Mouse (Mus musculus): ENCODE measurements around the gene Erp29. TPM values are rescaled to one million over a fixed set of nuclear protein-coding genes. Genes with fewer than 3 reads are reported as not detected.

Erp29 gene
- polyA plus RNA-seq, 1 experiment from 2014 or later = 165 TPM

DNA sequence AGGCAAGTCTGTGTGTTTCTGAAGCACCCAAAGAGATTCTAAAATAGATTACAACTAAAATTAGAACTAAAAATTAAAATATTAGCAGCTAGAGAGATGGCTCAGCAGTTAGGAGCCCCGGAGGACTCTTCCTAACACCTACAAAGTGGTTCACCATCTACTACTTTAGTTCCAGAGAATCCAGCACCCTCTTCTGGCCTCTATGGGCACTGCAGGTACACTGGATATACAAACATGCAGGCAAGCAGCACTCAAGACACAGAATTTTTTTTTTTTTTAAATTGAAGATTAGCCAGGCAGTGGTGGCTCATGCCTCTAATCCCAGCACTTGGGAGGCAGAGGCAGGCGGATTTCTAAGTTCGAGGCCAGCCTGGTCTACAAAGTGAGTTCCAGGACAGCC lies 8.8 kb downstream of the Erp29 start:
- Histone ChIP-seq H3K4me2 (no peak overlapping the region), H3K36me3 (peaks cover 86% of the 10 kb centered on the region), H3K9ac (no peak overlapping the region), H3K4me1 (replicated peaks) (no peaks in the 10 kb centered on the region), H3K27me3 (no peaks in the 10 kb centered on the region), H3K9me3 (no peaks in the 10 kb centered on the region), H3K4me3 (no peak overlapping the region), H3K27ac (no peak overlapping the region)
- ATAC-seq (ENCODE audit: low FRiP score) = no peak
- WGBS = 96% methylated on average over 3 of the region's 3 CpGs

DNA sequence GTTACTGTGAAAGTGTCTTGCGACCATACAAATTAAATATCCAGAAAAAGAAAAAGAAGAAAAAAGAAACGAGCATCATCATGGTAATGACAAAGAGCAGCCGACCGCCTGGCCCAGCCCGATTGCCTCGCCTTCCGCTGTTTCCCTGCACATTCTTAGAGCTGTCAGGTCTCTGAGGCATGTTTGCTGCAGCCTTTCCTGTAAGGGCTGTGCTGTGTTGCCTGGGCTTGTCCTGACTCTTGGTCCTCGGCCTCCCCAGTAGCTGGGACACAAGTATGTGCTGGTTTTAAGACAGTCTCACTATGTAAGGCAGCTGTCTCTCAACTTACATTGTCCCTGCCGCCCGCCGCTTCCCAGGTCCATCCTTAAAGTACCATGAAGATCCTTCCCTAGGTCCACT lies 13.6 kb downstream of the Erp29 start:
- no peak for ATAC-seq (ENCODE audit: low FRiP score)
- H3K36me3 ChIP-seq = peaks cover 84% of the 10 kb centered on the region
- H3K27me3 ChIP-seq = no peaks in the 10 kb centered on the region
- H3K4me3 ChIP-seq = no peak overlapping the region
- no peaks in the 10 kb centered on the region for H3K9me3 ChIP-seq
- H3K4me2 ChIP-seq = no peak overlapping the region
- WGBS = 96% methylated on average over 11 of the region's 11 CpGs
- H3K27ac ChIP-seq = no peak overlapping the region
- H3K4me1 ChIP-seq (replicated peaks) = no peaks in the 10 kb centered on the region
- H3K9ac ChIP-seq = no peak overlapping the region

DNA sequence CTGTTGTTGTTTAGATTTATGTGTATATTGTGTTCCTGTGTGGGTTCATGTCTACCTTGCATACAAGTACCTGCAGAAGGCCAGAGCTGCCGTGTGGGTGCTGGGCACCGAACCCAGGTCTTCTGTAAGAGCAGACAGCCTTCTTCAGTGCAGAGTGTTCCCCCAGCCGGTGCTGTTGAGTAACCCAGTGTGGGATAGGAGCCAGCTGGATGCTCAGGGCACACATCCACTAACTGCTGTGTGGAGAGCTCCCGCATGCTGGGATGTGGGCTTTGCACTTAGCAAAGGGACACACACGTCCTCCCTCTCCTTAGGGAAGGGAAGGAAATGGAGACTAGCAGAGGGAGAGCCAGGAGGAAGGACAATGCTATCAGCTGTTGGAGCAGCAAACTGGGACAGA lies 14.2 kb downstream of the Erp29 start:
- Histone ChIP-seq H3K9ac (no peak overlapping the region), H3K27me3 (no peaks in the 10 kb centered on the region), H3K4me2 (no peak overlapping the region), H3K4me3 (no peak overlapping the region), H3K36me3 (peaks cover 84% of the 10 kb centered on the region), H3K9me3 (no peaks in the 10 kb centered on the region), H3K4me1 (replicated peaks) (no peaks in the 10 kb centered on the region), H3K27ac (no peak overlapping the region)
- no peak for ATAC-seq (ENCODE audit: low FRiP score)
- 88% methylated on average over 5 of the region's 5 CpGs for WGBS

DNA sequence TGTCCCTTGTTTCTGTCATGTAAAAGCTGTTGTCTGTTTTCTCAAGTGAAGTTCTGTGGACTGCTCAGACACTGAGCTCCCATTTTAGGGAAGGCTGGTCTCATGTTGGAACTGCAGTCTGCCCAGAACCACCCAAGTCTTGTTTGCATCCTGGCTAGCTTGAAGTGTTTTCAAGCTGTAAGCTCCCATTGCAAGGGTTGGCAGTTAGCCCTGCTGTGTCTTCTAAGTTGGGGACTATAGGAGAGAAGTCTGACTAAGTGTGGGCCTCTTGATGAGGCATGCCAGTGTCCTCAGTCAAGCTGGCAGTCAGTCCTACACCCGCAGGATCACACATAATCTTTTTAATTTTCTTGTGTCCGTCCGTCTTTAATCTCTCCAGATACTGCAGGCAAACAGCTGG lies 23.4 kb downstream of the Erp29 start:
- H3K4me2 ChIP-seq = no peak overlapping the region
- peaks cover 99% of the 10 kb centered on the region for H3K36me3 ChIP-seq
- no peaks in the 10 kb centered on the region for H3K4me1 ChIP-seq (replicated peaks)
- H3K4me3 ChIP-seq = no peak overlapping the region
- no peak for ATAC-seq (ENCODE audit: low FRiP score)
- H3K9ac ChIP-seq = no peak overlapping the region
- no peaks in the 10 kb centered on the region for H3K9me3 ChIP-seq
- no peaks in the 10 kb centered on the region for H3K27me3 ChIP-seq
- WGBS = 87% methylated on average over 3 of the region's 3 CpGs
- H3K27ac ChIP-seq = no peak overlapping the region

DNA sequence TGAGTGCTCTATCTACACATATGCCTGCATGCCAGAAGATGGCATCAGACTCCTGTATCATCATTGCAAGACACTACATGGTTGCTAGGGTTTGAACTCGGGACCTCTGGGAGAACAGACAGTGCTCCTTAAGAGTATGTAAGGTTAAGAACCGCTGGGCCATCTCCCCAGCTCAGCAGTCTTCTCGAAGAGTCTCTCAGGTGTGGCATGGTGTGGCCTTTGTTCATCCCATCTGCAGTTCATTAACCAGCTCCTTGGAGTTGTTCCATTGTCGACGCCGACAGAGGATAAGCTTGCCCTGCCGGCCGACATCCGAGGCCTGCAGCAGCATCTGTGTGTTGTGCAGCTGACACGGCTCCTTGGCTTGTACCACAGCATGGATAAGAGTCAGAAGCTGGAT lies 29.0 kb downstream of the Erp29 start:
- Histone ChIP-seq H3K27ac (no peak overlapping the region), H3K9me3 (no peaks in the 10 kb centered on the region), H3K4me1 (replicated peaks) (no peaks in the 10 kb centered on the region), H3K4me3 (no peak overlapping the region), H3K27me3 (no peaks in the 10 kb centered on the region), H3K4me2 (no peak overlapping the region), H3K9ac (no peak overlapping the region), H3K36me3 (peaks cover 99% of the 10 kb centered on the region)
- ATAC-seq (ENCODE audit: low FRiP score) = no peak
- WGBS = 94% methylated on average over 10 of the region's 10 CpGs

DNA sequence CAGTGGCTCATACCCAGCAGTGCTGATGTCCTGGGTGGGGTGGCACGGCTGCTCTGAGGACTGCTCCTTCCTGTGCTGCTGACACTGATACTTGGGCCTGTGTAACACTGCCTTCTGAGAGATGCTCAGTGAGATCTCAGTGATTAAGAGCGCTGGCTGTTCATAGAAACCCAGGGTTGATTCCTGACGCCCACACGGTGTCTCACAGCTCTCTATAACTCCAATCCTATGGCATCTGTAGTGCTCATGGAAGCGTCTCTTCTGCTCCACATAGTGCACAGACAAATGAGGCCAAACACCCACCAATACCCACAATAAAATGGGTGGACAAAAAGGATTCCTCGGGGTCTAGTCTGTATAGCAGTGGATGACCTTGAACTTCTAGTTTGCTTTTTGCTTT lies 29.5 kb downstream of the Erp29 start:
- no peak overlapping the region for H3K4me2 ChIP-seq
- H3K36me3 ChIP-seq = peaks cover 99% of the 10 kb centered on the region
- ATAC-seq (ENCODE audit: low FRiP score) = no peak
- no peak overlapping the region for H3K9ac ChIP-seq
- no peak overlapping the region for H3K27ac ChIP-seq
- H3K9me3 ChIP-seq = no peaks in the 10 kb centered on the region
- no peaks in the 10 kb centered on the region for H3K4me1 ChIP-seq (replicated peaks)
- H3K4me3 ChIP-seq = no peak overlapping the region
- no peaks in the 10 kb centered on the region for H3K27me3 ChIP-seq
- 93% methylated on average over 6 of the region's 6 CpGs for WGBS

DNA sequence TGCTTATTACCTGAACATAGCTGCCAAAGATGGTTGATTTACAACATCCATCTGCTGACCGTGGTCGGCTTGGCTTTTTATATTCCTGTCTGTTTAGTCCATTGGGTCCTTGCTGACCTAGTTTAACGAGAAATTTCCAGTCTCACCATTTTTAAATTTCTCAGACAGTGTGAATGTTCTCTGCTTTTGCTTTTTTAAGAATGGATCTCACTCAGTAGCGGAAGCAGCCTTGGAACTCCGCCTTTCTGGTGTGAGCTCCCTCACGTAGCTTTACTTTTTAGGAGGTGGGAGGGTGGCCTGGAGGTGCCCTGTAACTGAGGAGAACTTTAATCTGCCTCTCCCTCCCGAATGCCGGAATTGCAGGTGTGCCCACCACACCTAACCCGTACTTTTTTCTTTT lies 31.6 kb downstream of the Erp29 start:
- H3K4me1 ChIP-seq (replicated peaks) = no peaks in the 10 kb centered on the region
- ATAC-seq (ENCODE audit: low FRiP score) = no peak
- H3K27me3 ChIP-seq = no peaks in the 10 kb centered on the region
- H3K36me3 ChIP-seq = peaks cover 99% of the 10 kb centered on the region
- H3K9me3 ChIP-seq = no peaks in the 10 kb centered on the region
- no peak overlapping the region for H3K4me3 ChIP-seq
- H3K27ac ChIP-seq = no peak overlapping the region
- no peak overlapping the region for H3K4me2 ChIP-seq
- 95% methylated on average over 9 of the region's 9 CpGs for WGBS
- H3K9ac ChIP-seq = no peak overlapping the region

DNA sequence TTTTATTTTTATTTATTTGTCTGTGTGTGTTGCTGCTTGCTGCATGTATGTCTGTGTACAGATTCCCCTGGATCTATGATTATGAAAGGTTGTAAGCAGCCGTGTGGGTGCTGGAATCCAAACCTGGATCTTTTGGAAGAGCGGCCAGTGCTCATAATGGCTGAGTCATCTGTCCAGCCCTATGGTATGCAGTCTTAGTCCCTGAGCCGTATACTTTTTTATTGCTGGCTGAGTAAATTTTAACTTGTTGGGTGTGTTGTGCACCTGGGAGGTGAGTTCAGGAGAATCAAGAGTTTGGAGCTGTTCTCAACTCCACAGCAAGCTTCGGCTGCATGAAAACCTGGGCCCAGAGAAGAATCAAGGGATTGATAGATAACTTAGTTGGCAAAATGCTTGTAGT lies 41.3 kb downstream of the Erp29 start:
- Histone ChIP-seq H3K27me3 (no peaks in the 10 kb centered on the region), H3K4me3 (no peak overlapping the region), H3K4me1 (replicated peaks) (no peaks in the 10 kb centered on the region), H3K9ac (no peak overlapping the region), H3K4me2 (no peak overlapping the region), H3K27ac (no peak overlapping the region), H3K9me3 (no peaks in the 10 kb centered on the region), H3K36me3 (peaks cover 85% of the 10 kb centered on the region)
- 93% methylated on average over 4 of the region's 4 CpGs for WGBS
- no peak for ATAC-seq (ENCODE audit: low FRiP score)

DNA sequence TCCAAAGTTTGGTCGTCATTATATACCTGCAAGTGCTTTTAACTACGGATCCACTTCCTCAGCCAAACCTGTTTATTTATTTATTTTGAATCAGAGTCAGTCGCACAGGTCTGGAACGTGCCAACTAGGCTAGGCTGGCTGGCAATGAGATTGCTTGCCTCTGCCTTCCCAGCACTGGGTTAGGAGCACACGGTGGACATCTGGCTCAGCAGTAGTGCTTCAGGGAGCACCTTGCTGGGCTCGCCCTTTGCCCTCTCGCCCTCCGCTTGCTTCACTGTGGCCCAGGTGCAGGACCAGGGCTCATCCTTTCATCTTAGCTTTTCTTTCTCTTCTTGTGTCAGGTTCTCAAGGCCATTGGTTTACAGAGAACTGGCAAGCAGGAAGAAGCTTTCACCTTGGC lies 44.5 kb downstream of the Erp29 start:
- no peak for ATAC-seq (ENCODE audit: low FRiP score)
- Histone ChIP-seq H3K4me1 (replicated peaks) (no peaks in the 10 kb centered on the region), H3K36me3 (peaks cover 57% of the 10 kb centered on the region), H3K4me3 (no peak overlapping the region), H3K4me2 (no peak overlapping the region), H3K9me3 (no peaks in the 10 kb centered on the region), H3K9ac (no peak overlapping the region), H3K27ac (no peak overlapping the region), H3K27me3 (no peaks in the 10 kb centered on the region)
- WGBS = 95% methylated on average over 8 of the region's 8 CpGs

DNA sequence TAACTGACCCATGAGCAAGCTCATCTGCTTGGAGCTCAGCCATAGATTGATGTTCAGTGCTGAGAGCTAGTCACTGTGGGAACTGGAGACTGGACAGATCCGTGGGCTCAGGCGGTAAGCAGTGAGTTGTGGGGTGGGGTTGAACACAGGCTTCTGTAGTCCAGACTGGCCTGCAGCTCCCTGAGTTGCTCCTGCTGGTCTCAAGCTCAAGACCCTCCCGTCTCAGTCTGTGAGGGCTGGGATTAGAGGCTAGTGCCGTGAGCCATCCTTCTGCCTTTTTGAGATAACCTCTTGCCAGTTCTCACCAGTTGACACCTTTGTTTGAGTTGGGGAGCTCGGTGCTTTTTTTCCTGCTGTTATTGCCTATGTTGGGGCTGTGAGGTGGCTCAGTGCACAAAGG lies 51.5 kb downstream of the Erp29 start:
- H3K4me1 ChIP-seq (replicated peaks) = peaks cover 28% of the 10 kb centered on the region
- H3K9me3 ChIP-seq = no peaks in the 10 kb centered on the region
- 86% methylated on average over 5 of the region's 5 CpGs for WGBS
- H3K4me3 ChIP-seq = no peak overlapping the region
- H3K36me3 ChIP-seq = peaks cover 4% of the 10 kb centered on the region
- no peak overlapping the region for H3K4me2 ChIP-seq
- no peak for ATAC-seq (ENCODE audit: low FRiP score)
- no peaks in the 10 kb centered on the region for H3K27me3 ChIP-seq
- H3K27ac ChIP-seq = no peak overlapping the region
- H3K9ac ChIP-seq = no peak overlapping the region

DNA sequence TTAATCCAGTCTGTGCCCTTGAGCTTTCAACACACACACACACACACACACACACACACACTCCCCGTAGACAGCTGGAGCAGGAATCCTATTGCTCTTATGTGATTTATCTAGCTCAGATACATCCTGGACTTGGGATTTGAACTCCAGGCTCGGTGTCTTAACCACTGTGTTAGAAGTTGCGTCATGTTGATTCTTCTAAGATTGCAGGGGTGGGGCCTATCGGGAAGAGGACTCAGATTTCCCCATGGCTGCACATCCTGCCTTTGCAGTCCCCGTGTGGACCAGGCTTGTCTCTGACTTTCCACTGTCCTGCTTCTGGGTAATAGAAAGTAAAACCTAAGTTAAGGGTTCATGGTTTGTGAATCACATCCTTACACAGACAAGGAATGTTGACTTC lies 52.2 kb downstream of the Erp29 start:
- H3K36me3 ChIP-seq = peaks cover 4% of the 10 kb centered on the region
- H3K4me1 ChIP-seq (replicated peaks) = peaks cover 28% of the 10 kb centered on the region
- no peaks in the 10 kb centered on the region for H3K9me3 ChIP-seq
- ATAC-seq (ENCODE audit: low FRiP score) = no peak
- H3K4me2 ChIP-seq = no peak overlapping the region
- H3K27ac ChIP-seq = no peak overlapping the region
- H3K4me3 ChIP-seq = no peak overlapping the region
- no peak overlapping the region for H3K9ac ChIP-seq
- H3K27me3 ChIP-seq = no peaks in the 10 kb centered on the region
- 74% methylated on average over 5 of the region's 5 CpGs for WGBS

DNA sequence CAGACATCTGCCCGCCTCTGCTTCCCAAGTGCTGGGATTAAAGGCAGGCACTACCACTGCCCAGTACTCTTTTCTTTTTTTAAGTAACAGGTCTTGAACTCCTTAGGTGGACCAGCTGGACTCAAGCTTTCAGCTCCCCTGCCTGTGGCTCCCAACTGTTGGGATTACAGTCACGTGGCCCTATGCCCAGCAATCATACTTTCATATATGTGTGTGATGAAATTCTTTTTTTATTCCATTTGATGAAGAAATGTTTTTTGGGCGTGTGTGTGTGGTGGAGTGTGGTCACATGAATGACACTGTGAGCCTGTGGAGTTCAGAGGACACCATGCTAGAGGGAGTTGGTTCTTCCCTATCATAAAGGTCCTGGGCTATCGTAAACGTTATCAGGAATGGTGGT lies 52.8 kb downstream of the Erp29 start:
- Histone ChIP-seq H3K27ac (no peak overlapping the region), H3K9ac (peak overlapping the region; percentile 94)
- no peak for ATAC-seq (ENCODE audit: low FRiP score)

DNA sequence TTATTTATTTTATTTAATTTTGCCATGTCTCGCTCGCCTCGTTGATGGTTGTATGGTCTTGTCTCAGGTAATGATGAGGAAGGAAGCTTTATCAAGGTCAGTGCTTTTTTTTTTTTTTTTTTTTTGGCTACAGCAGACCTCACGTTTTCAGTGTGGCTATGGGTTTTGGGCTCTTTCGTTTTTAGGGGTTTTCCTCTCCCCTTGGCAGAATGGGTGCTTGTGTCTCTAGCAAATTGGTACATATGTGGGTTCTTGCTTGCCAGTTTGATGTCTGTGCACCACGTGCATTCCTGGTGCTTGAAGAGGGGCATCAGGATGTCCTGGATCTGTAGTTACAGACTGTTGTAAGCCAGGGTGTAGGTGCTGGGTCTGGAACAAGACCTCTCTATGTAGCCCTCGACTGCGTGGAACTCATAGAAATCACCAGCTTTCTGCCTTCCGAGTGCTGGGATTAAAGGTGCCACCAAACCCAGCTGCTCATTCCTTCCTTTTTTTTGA lies 53.3 kb downstream of the Erp29 start:
- no peak for ATAC-seq (ENCODE audit: low FRiP score)
- H3K27me3 ChIP-seq = no peaks in the 10 kb centered on the region
- WGBS = 66% methylated on average over 9 of the region's 9 CpGs
- H3K36me3 ChIP-seq = peaks cover 4% of the 10 kb centered on the region
- H3K4me3 ChIP-seq = peak overlapping the region; percentile 95
- H3K27ac ChIP-seq = no peak overlapping the region
- H3K4me2 ChIP-seq = peak overlapping the region; percentile 93
- no peaks in the 10 kb centered on the region for H3K9me3 ChIP-seq
- H3K4me1 ChIP-seq (replicated peaks) = peaks cover 28% of the 10 kb centered on the region
- peak overlapping the region; percentile 94 for H3K9ac ChIP-seq

More for the DNA sequence above, 52.8 kb downstream of the Erp29 start:
- H3K9me3 ChIP-seq = no peaks in the 10 kb centered on the region
- peaks cover 4% of the 10 kb centered on the region for H3K36me3 ChIP-seq
- H3K4me2 ChIP-seq = peak overlapping the region; percentile 93
- H3K27me3 ChIP-seq = no peaks in the 10 kb centered on the region
- WGBS = 93% methylated on average over 5 of the region's 5 CpGs
- peak overlapping the region; percentile 95 for H3K4me3 ChIP-seq
- H3K4me1 ChIP-seq (replicated peaks) = peaks cover 28% of the 10 kb centered on the region

All from hindbrain, embryonic 13.5 days (tissue).